Mouse (Mus musculus): ENCODE results near the gene Mmadhc. TPM values are rescaled to one million over a fixed set of nuclear protein-coding genes. Genes with fewer than 3 reads are reported as not detected.

Gene Mmadhc
- polyA plus RNA-seq, 1 experiment from 2014 or later, result 153 TPM

DNA sequence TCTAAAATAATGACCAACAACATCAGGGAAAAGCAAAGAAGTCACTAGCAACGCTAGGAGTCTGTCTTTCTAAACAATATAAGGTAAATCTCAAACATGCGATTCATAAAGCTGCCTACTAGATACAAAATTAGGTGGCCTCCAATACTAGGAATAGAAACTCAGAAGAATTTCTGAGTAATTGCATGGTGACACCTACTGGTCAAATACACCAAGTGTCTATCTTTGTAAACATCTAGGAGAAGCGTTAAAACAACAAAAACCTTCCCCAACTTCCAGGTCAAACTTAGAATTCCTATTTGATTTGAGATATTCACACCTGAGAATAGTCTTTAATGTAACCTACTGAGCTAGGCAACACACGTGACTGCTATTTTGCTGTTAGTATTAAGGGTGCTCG lies 24.4 kb downstream of the Mmadhc start:
- H3K27ac ChIP-seq (ENCODE audit: low read length), result no peak overlapping the region
- no peaks in the 10 kb centered on the region for H3K36me3 ChIP-seq (ENCODE audit: control insufficient read depth, insufficient read depth, low read length)
- no peak overlapping the region for H3K4me3 ChIP-seq (ENCODE audit: low read length)
- no peaks in the 10 kb centered on the region for H3K27me3 ChIP-seq (replicated peaks; ENCODE audit: control insufficient read depth, insufficient read depth, low read length)
- H3K9ac ChIP-seq (ENCODE audit: low read depth, low read length), result no peak overlapping the region
- WGBS, result 32% methylated on average over 5 of the region's 5 CpGs
- H3K9me3 ChIP-seq (ENCODE audit: control insufficient read depth, low read length), result no peaks in the 10 kb centered on the region
- no peak for ATAC-seq
- H3K4me2 ChIP-seq (ENCODE audit: low read depth, low read length), result no peak overlapping the region
- no peaks in the 10 kb centered on the region for H3K4me1 ChIP-seq (ENCODE audit: control insufficient read depth, insufficient read depth, low read length)

- Histone ChIP-seq H3K9ac (ENCODE audit: low read depth, low read length) (no peak overlapping the region), H3K9me3 (ENCODE audit: control insufficient read depth, low read length) (no peaks in the 10 kb centered on the region), H3K4me1 (ENCODE audit: control insufficient read depth, insufficient read depth, low read length) (no peaks in the 10 kb centered on the region), H3K4me3 (ENCODE audit: low read length) (no peak overlapping the region), H3K27ac (ENCODE audit: low read length) (no peak overlapping the region), H3K4me2 (ENCODE audit: low read depth, low read length) (no peak overlapping the region), H3K36me3 (ENCODE audit: control insufficient read depth, insufficient read depth, low read length) (no peaks in the 10 kb centered on the region), H3K27me3 (replicated peaks; ENCODE audit: control insufficient read depth, insufficient read depth, low read length) (no peaks in the 10 kb centered on the region)
- ATAC-seq, result 0 out of 2 replicates have a peak, but pooled peaks have one; percentile 23
- WGBS, result 64% methylated on average over 2 of the region's 2 CpGs
These were observed 28.1 kb downstream of the Mmadhc start for GRCm38 (mm10) chr2:50268514-50268913.

GRCm38 (mm10) chr2:50267046-50267445 lies 29.6 kb downstream of the Mmadhc start:
- no peak overlapping the region for H3K9ac ChIP-seq (ENCODE audit: low read depth, low read length)
- no peak overlapping the region for H3K4me2 ChIP-seq (ENCODE audit: low read depth, low read length)
- H3K36me3 ChIP-seq (ENCODE audit: control insufficient read depth, insufficient read depth, low read length), result no peaks in the 10 kb centered on the region
- no peaks in the 10 kb centered on the region for H3K27me3 ChIP-seq (replicated peaks; ENCODE audit: control insufficient read depth, insufficient read depth, low read length)
- H3K9me3 ChIP-seq (ENCODE audit: control insufficient read depth, low read length), result no peaks in the 10 kb centered on the region
- no peak for ATAC-seq
- H3K4me1 ChIP-seq (ENCODE audit: control insufficient read depth, insufficient read depth, low read length), result no peaks in the 10 kb centered on the region
- H3K4me3 ChIP-seq (ENCODE audit: low read length), result no peak overlapping the region
- H3K27ac ChIP-seq (ENCODE audit: low read length), result no peak overlapping the region

DNA sequence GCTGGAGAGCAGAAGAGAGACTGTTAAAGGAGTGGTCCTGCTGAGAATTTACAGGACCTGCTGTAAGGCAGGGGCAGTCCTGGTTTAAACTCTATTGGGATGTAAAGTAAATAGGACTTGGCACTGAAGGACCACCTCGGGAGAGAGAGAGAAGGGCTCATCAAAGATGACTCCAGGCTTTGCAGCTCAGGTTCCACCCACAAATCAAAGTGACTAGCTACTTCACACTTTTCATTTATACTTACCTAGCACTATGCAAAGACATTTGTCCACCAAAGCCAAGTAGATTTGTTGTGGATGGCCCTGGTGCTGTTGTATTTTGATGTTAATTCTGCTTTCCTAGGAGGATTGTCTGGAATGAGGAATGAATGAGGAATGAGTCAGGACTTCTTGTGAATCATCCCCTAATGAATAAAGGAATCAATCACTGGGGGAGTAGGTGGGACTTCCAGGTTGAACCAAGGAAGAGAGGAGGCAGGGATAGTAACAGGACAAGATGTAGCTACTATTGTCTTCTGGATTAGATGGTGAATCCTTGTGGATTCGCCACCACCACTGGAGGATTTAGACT lies 31.3 kb downstream of the Mmadhc start:
- Histone ChIP-seq H3K27ac (ENCODE audit: low read length) (no peak overlapping the region), H3K9me3 (ENCODE audit: control insufficient read depth, low read length) (no peaks in the 10 kb centered on the region), H3K4me3 (ENCODE audit: low read length) (no peak overlapping the region), H3K4me2 (ENCODE audit: low read depth, low read length) (no peak overlapping the region), H3K9ac (ENCODE audit: low read depth, low read length) (no peak overlapping the region), H3K36me3 (ENCODE audit: control insufficient read depth, insufficient read depth, low read length) (no peaks in the 10 kb centered on the region), H3K27me3 (replicated peaks; ENCODE audit: control insufficient read depth, insufficient read depth, low read length) (no peaks in the 10 kb centered on the region), H3K4me1 (ENCODE audit: control insufficient read depth, insufficient read depth, low read length) (no peaks in the 10 kb centered on the region)
- ATAC-seq, result no peak
- 44% methylated on average over 2 of the region's 2 CpGs for WGBS

GRCm38 (mm10) chr2:50264059-50264458 lies 32.5 kb downstream of the Mmadhc start:
- H3K36me3 ChIP-seq (ENCODE audit: control insufficient read depth, insufficient read depth, low read length), result no peaks in the 10 kb centered on the region
- no peak overlapping the region for H3K4me3 ChIP-seq (ENCODE audit: low read length)
- no peaks in the 10 kb centered on the region for H3K9me3 ChIP-seq (ENCODE audit: control insufficient read depth, low read length)
- WGBS, result 70% methylated on average over 6 of the region's 6 CpGs
- H3K27me3 ChIP-seq (replicated peaks; ENCODE audit: control insufficient read depth, insufficient read depth, low read length), result no peaks in the 10 kb centered on the region
- no peak overlapping the region for H3K27ac ChIP-seq (ENCODE audit: low read length)
- no peak overlapping the region for H3K4me2 ChIP-seq (ENCODE audit: low read depth, low read length)
- no peaks in the 10 kb centered on the region for H3K4me1 ChIP-seq (ENCODE audit: control insufficient read depth, insufficient read depth, low read length)
- no peak overlapping the region for H3K9ac ChIP-seq (ENCODE audit: low read depth, low read length)
- ATAC-seq, result no peak

GRCm38 (mm10) chr2:50254955-50255354 lies 41.6 kb downstream of the Mmadhc start:
- Histone ChIP-seq H3K36me3 (ENCODE audit: control insufficient read depth, insufficient read depth, low read length) (no peaks in the 10 kb centered on the region), H3K9ac (ENCODE audit: low read depth, low read length) (no peak overlapping the region), H3K4me2 (ENCODE audit: low read depth, low read length) (no peak overlapping the region), H3K4me1 (ENCODE audit: control insufficient read depth, insufficient read depth, low read length) (no peaks in the 10 kb centered on the region), H3K9me3 (ENCODE audit: control insufficient read depth, low read length) (no peaks in the 10 kb centered on the region), H3K27ac (ENCODE audit: low read length) (no peak overlapping the region), H3K4me3 (ENCODE audit: low read length) (no peak overlapping the region), H3K27me3 (replicated peaks; ENCODE audit: control insufficient read depth, insufficient read depth, low read length) (no peaks in the 10 kb centered on the region)
- ATAC-seq, result no peak
- 83% methylated on average over 5 of the region's 5 CpGs for WGBS

GRCm38 (mm10) chr2:50248551-50248950 lies 48.0 kb downstream of the Mmadhc start:
- H3K9me3 ChIP-seq (ENCODE audit: control insufficient read depth, low read length), result no peaks in the 10 kb centered on the region
- H3K4me3 ChIP-seq (ENCODE audit: low read length), result no peak overlapping the region
- H3K27me3 ChIP-seq (replicated peaks; ENCODE audit: control insufficient read depth, insufficient read depth, low read length), result no peaks in the 10 kb centered on the region
- 73% methylated on average over 3 of the region's 3 CpGs for WGBS
- no peak overlapping the region for H3K9ac ChIP-seq (ENCODE audit: low read depth, low read length)
- no peaks in the 10 kb centered on the region for H3K4me1 ChIP-seq (ENCODE audit: control insufficient read depth, insufficient read depth, low read length)
- no peaks in the 10 kb centered on the region for H3K36me3 ChIP-seq (ENCODE audit: control insufficient read depth, insufficient read depth, low read length)
- no peak for ATAC-seq
- no peak overlapping the region for H3K27ac ChIP-seq (ENCODE audit: low read length)
- no peak overlapping the region for H3K4me2 ChIP-seq (ENCODE audit: low read depth, low read length)

GRCm38 (mm10) chr2:50233491-50233890 lies 63.1 kb downstream of the Mmadhc start:
- no peak overlapping the region for H3K4me3 ChIP-seq (ENCODE audit: low read length)
- H3K27ac ChIP-seq (ENCODE audit: low read length), result no peak overlapping the region
- WGBS, result 76% methylated on average over 8 of the region's 8 CpGs
- H3K4me1 ChIP-seq (ENCODE audit: control insufficient read depth, insufficient read depth, low read length), result no peaks in the 10 kb centered on the region
- no peak overlapping the region for H3K4me2 ChIP-seq (ENCODE audit: low read depth, low read length)
- ATAC-seq, result no peak
- H3K36me3 ChIP-seq (ENCODE audit: control insufficient read depth, insufficient read depth, low read length), result no peaks in the 10 kb centered on the region
- H3K9me3 ChIP-seq (ENCODE audit: control insufficient read depth, low read length), result no peaks in the 10 kb centered on the region
- H3K9ac ChIP-seq (ENCODE audit: low read depth, low read length), result no peak overlapping the region
- no peaks in the 10 kb centered on the region for H3K27me3 ChIP-seq (replicated peaks; ENCODE audit: control insufficient read depth, insufficient read depth, low read length)
